Mouse (Mus musculus): ENCODE data around the gene Zbp1.
A peak's percentile ranks its signal among the peaks of the same experiment; 100 is the strongest.

Zbp1 gene

DNA sequence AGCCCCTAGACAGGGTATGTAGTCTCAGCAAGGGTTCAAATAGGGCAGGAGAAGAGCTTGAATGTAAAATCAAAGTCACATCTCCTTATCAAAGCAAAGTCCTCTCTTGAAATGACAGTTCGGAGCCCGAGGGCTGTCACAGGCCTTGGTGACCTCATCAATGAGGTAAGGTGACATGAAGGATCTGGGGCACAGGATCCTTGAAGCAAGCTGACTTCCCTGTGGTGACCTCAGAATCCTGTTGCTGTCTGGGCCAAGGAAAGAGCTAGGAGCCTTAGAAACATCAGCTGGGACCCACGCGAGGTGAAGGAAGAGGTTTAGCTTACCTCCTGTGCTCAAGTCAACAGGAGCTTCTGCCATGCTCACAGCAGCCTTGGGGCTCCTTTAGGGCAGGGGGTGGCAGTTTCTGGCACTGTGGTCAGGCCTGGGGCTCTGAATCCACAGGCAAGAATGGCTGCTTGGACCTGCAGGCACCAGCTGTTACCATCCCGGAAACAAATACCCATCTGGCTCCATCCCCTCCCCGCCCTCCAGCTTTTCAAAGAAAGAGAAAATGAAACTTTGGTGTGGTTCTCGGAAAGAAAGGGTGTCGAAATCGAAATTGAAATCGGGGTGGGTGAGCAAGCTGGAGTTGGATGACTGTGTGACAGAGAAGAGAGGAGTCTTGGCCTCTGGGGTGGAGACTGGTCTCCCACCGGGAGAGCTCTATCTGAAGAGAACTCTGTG, at the start of gene Zbp1:
Gene Zbp1 (minus strand): TSS at position 508 of the 726 bp plus-strand sequence.
- peak; percentile 91 for DNase-seq (ENCODE audit: low read depth, low spot score)

DNA sequence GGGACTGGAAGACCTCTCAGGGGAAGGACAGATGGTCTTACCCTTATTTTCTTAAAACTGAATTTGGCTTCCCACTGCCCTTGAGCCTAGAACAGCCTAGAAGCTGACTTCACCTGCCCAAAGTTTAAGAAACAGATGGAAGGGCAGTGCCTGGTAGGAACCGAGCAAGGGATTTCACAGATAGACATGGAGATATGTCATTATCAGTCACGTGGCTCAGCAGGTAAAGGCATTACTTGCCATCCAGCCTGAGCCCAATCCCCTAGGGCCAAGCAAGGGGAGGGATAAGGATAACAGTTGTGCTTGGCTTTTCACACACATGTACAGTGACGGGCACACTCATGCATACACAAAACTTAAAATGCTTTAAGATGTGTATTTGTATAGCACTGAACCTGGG, 48.8 kb upstream of the Zbp1 start:
- DNase-seq (ENCODE audit: low read depth, low spot score) = no peak

DNA sequence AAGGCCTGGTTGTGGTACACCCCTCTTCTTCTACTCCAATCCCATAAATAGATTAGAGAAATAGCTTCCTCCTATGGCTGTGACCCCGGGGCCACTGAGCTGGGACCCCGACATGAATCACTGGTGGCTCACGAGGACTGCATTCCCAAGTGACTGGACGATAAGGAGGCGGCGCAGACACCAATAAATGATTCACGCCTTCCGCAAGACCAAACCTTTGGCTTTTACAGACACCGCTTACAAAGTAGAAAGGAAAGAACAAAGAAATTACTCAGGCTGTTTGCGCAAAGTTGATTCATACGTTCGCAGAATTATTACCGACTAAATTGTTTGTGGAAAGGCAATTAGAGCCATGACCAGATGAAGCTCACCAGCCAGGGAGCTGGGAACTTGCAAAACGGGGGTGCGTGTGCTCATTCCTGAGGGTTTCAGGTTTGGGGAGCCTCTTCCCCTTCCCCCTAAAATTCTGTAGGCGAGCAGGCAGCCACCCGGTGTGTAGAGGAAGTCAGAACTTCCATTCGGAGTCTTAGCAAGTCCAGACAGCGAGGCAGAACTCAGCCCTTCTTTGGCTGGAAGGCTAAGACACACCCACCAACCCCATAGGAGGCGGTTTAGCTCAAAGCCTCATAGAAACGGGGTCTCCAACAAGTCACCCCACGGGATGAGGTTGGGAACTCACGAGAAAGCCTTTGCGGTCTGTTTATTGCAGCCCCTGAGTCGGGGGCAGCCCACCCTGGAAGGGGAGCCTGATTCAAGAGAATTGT, 47.8 kb upstream of the Zbp1 start:
- DNase-seq (ENCODE audit: low read depth, low spot score) = no peak

DNA sequence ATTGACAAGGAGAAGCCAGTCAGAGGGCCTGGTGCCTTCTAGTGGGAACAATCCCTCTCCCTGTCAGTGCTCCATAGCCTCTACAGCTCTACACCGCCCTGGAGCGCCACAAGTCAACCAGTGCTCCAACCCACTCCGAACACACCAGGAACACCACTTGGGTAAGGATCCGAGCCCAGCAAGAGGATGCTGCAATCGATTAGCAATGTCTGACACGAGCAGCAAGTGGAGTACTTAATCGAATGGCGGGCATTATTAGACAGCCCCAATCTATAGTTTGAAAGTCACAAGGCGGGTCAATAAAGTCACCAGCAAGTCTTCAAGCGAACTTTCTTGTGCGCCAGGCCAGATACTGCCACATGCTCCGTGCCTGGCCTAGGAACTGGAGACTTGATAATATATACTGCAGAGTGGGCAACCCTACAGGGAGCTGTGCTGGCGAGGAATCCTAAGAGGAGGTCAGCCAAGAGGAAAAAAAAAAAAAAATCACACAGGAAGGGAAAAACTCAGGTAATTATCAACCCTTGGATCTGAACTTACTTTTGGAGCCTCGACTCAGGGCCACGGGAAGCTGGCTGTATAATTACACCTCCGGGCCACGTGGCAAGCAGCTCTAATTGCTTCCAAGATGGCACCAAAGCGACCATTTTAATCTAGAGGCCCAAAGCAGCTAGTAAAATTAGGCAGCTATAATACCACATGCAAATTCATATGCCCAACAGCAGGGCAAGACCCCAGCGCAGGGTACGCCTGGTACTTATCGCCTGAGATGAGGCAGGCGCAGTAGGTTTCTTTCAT, 46.9 kb upstream of the Zbp1 start:
- DNase-seq (ENCODE audit: low read depth, low spot score) = no peak

DNA sequence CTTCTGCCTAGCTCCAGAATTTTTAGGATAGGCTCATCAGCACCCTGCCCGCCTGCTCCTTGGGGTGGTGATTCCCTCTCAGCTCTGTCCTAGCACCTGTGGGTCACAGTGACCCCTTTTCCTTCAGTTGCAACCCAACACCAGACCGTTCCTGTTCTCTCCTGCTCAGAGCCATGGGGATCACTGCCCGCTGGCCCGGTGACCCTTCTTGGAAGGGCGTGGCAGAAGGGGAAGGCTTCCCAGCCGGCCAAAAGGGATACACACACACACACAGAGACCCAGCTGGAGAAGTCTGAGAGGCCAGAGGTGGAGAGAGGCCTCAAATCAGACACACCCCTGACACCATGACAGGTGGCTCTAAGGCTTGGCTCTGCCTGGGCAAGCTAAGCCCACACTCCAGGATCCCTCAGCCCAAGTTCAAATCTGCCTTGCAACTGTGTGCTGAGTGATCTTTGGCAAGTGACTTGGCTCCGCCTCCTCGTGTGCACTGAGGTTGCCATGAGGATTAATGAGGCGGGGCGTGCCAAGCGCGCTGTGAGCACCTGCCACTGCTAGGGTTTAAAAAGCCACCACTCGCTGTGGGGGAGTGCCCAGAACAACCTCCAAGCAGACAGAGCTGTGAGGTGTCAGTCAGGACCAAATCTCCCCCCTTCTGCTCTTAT, 45.9 kb upstream of the Zbp1 start:
- DNase-seq (ENCODE audit: low read depth, low spot score) = peak; percentile 76

DNA sequence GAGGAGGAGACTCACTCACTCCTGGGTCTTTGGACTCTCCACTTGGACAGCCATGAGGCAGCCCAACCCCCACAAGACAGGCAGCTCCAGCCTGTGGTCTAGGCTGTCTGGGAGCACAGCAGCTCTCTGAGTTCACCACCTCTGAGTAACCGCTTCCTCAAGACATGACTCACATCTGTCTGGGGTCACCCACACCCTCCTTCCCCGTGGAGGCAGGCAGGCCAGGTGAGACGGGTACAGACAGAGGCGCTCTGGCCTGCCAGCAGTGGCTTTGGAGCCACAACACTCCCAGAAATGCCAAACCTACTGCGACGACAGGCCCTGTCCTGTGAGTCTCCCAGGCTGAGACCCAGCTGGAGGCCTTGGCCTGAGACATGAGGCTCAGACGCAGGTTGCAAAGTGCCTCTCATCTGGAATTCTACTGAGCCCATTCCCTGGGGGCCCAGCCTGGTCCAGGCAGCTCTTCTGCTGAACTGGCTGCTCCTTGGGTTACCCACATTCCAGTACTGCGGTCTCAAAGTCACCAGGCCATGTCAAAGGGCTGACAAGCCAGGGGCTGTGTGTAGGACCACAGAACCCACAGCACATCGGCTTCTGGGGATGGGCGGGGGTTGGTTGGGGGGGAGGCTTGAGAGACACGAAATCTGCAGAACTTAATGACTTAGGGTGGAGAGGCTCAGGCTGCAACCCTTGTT, 45.1 kb upstream of the Zbp1 start:
- DNase-seq (ENCODE audit: low read depth, low spot score) = peak; percentile 72

DNA sequence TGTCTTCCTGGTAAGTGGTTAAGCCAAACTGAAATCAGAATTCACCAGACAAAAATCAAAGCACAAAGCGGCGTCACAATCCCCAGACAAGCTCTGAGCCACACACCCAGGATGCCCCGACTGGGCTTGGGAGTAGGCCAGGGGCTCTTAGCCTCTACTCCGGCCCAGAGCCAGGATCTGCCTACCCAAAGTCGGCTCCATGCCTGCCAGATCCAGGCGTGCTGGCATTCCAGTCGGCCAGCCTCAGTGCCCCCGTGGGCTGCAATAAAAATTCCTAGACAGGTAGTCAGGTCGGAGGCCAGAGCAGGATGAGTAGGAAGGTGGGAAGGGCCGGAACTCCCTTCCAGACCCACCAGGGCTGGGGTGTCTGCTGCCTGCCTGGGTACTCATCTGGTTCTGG, 42.8 kb upstream of the Zbp1 start:
- no peak for DNase-seq (ENCODE audit: low read depth, low spot score)

DNA sequence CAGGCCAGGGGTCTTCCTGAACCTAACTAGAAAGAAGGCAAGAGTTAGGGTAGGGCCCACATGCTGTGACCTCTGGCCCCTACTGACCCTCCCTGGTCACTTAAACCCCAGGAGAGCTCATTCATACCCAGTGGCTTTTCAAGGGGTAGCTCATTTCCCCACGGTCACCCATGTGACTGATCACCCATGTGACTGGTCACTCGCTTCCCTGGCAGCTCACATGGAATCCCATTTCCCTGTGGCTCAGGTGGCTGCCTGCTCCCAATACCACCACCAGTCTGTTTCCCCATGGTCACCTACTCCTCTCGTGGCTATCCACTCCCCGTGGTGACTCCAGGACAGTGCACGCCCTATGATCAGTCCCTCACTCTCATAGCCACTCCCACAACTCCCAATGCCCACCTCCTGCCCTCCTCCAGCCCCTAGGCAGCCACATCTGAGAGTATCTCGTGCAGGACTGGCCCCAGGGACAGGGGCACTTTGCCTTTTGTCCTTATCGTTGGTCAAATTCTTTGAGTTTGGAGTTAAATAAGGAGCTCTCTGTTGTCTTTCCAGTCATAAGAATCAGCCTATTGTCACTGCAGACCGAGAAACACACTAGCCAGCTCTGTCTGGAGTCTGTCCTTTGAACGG, 39.9 kb upstream of the Zbp1 start:
- no peak for DNase-seq (ENCODE audit: low read depth, low spot score)

DNA sequence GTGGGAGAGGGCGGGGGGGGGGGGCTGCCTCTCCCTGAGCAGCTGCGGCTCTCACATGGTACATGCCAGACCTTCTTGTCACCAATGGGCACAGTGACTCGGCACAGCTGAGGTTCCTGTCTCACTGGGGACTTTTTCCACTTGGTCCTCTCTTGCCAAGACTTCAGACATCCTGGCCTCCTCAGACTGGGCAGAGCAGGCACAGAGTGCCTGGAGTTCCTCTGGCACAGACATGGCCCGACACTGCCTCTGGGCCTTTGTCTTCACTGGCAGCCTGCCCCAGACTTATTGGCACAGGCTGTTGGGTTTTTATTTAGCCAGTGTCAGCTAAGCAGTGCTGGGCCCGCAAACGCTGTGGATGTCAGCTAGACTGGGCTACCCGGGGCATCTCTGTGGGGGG, 38.9 kb upstream of the Zbp1 start:
- DNase-seq (ENCODE audit: low read depth, low spot score) = no peak

DNA sequence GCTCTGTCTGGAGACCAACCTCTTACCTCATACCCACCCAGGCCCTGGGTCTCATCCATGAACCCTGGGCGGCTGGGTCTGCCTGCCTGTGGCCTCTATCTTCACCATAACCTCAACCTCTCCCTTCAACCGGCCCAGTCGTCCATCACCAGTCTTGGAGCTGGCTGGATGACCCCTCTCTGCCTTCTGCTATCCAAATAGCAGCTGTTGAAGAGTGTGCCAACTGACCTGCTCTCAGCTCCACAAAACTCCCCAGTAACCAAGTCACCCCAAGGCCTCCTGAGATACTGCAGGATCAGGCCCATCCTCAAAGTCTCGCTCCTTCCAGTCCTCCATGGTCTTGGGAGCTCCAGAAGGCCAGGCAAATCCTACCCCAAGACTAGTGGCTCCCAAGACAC, 37.8 kb upstream of the Zbp1 start:
- DNase-seq (ENCODE audit: low read depth, low spot score) = no peak

DNA sequence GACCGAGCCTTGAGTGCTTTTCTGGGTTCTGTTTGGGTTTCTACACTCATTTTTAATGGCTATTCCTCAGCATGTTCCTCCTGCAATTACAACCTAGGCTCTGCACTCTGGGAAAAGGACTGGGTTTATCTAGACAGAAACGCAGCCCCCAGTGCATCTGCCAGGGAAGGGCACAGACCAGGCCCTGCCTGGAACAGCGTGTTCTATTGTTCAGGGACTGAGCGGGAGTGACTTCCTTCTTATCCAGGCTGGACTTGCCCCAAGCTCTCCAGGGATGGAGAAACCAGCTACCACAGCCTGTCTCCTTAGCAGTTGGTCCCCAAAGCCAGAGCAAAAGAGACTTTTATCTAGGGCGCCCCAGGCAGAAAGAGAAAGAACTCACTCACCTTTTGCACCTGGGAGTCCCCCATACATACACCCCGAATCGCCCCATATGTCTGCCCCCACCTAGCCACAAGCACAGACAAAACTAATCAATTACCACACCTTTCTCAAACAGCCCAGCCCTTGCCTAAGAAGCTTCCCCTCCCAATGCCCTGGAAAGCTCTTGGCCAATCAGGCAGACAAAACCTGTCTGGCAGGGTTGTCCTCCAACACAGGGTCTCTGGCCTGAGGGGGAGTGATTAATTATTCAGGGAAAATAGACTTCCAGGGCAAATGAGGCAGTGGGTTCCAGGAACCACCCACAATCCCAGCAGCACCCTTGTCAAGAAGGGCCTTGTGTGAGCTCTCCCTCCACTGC, 37.3 kb upstream of the Zbp1 start:
- no peak for DNase-seq (ENCODE audit: low read depth, low spot score)

DNA sequence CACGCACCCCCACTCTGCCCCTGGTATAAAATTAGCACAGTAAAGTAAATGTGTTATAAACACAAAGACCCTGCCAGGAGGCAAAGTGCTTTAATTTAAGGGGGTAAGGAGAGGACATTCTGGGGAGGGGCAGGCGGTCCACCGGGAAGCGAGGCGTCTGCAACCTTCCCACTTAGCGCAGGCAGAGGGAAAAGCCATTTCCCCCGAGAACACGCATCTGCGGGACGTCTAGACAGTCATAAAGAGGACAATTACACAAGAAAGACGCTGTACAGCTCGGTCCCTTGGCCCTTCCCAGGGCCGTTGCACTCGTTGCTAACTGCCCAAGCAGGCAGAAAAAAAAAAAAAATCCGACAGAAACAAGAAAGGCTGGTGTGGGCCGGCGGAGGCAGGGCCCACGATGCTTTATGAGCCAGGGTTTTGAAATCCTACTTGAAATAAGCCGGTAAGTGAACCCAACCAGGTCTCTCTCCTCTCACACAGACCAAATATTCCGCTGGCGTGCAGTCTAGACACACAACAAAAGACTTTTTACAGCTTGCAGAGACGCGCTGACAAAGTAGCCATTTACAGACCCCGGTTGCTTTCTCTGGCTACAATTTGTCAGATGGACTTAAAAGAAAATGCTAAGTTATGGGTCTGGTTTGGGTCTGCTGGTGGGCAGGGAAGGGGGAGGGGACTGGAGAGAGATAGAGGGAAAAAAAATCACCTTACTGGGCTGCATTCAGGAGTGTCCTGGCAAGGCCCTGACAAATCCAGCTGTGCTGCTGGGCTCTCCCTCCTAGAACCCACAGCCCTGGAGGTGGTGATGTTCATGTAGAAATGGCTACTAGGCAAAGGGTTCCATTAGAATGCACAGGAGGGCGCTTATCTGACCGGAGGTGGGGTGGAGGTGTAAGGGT, 35.3 kb upstream of the Zbp1 start:
- DNase-seq (ENCODE audit: low read depth, low spot score) = no peak

DNA sequence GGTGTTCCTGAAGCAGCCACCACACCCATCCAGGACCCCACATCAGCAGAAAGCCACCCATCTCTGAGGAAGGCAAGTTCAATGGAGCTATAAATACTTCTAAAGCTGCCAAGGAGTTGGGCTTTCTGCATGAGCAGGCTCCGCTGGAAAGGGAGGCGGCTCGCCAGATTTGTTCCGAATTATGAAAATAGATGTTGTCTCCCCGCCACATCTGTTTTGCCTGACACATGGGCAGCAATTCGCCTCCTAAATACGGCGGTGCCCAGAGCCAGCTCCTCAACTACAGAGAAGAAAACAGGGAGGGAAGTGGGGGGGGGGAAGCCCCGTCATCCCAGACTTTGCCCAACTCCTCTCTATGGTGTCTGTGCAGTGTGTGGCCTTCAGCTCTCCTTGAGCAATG, 33.0 kb upstream of the Zbp1 start:
- no peak for DNase-seq (ENCODE audit: low read depth, low spot score)

DNA sequence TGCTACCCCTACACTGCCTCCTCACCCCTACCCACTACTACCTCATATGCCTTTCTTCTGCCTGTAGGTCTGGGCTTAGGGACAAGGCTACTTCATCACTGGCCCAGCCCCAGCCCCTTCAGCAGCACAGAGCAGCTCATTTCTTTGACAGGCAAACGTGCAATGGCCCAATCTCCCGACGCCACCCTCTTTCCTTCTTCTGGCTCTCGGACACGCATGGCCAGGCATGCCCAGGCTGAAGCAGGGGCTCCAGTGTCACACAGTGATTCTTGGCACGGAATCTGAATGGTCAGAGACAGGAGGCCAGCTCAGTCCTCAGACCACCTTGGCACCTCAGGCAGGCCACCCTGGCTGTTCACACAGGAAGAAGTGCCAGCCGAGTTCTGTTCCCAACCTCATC, 32.4 kb upstream of the Zbp1 start:
- no peak for DNase-seq (ENCODE audit: low read depth, low spot score)

DNA sequence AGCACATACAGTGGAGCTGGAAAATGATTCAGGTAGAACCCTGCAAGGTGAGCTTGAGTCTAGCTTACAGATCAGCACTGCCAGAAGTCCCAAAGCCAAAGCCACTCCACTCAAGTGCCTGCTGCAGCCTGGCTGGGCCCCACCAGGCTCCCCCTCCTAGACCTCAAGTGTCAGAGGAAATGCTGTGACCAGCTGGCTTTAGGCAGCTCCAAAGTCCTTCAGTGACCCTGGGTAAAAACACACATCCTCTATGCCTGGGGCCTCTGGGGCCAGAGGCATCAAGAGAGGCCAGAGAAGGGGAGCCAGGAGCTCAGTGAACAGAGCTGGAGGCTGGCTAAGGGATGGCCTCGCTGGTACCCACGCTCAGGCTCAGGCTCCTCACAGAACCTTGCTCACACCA, 31.7 kb upstream of the Zbp1 start:
- no peak for DNase-seq (ENCODE audit: low read depth, low spot score)

DNA sequence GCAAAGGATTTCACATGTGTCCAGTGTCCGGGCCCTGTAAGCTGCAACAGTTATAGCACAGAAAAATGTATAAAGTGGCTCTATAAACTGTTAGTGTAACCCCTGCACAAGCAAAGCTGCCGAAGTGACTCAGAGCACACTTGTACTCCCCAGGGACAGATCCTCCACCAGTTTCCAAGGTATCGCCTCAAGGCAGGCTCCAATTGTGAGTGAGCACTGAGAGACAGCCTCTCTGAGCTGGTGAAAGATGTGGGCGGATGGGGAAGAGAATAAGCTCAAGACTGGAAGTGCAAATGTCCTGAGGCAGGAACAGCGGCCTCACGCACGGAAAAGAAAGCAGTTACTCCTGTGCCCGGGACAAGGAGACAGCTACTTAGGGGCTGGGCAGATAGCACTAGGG, 31.2 kb upstream of the Zbp1 start:
- no peak for DNase-seq (ENCODE audit: low read depth, low spot score)

DNA sequence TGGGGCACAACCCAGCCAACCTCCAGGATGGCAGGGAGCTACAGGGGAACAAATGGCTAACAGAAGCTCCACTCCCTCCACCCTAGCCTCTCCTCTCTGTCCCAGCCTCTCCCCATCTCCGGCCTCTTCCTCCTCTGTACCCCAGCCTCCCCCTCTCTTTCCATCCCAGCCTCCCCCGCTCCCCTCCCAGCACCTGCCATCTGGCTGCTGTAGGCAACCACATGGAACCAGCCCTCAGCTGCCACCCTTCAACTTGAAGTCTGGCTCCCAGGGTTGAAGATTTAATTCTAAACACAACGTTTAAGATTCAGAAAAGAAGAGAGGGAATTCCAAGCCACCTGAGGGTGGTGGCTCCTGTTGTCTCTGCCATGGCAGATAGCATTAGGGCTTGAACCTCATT, 30.7 kb upstream of the Zbp1 start:
- DNase-seq (ENCODE audit: low read depth, low spot score) = no peak

DNA sequence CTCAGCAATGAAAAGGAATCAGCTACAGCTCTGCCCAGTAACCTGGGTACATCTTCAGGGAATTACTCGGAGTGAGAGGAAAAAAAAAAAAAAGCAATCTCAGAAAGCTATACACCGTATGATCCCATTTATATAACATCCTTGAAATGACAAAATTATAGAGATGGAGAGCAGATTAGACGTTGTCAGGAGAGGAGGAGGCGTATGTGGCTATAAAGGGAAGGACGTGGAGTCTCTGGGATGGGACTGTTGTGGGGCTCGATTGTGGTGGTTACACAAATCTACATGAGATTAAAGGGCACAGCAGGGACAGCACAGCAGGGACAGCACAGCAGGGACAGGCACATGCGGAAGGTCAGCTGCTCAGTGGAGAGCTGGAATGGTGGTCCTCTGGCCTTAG, 30.1 kb upstream of the Zbp1 start:
- DNase-seq (ENCODE audit: low read depth, low spot score) = no peak

DNA sequence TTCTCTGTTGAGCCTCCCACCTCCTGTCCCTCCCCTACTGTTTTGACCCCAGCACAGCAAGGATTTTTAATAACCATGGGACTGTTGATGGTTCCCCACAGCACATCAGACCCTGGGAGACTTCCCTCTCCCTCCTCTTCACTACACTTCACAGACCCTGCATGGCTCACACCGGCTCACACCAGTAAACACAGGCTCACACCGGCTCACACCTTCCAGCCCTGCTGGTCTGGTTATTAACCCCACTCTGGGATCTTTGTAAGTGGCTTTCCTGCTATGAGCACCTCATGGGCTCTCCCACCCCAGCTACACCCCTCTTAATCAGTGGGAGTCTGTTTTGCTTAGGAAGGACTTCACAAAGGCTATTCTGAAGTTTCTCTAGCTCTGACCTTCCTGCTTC, 29.2 kb upstream of the Zbp1 start:
- DNase-seq (ENCODE audit: low read depth, low spot score) = no peak

Data from CD4-positive helper T cell, adult 2 months (primary cell).